Mouse (Mus musculus) NIH3T3 (cell line): ENCODE results near the gene Sugt1.
A peak's percentile ranks its signal among the peaks of the same experiment; 100 is the strongest.

Source experiments
- DNase-seq: peaks from one replicate; pipeline ENCODE4 v3.0.0-alpha.2; 2012; ENCODE audit warnings: low read depth

The Sugt1 gene

GRCm38 (mm10) chr14:79677108-79677753, 89.7 kb downstream of the Sugt1 start:
- peak; percentile 10 for DNase-seq

GRCm38 (mm10) chr14:79677891-79678687, 90.6 kb downstream of the Sugt1 start:
- no peak for DNase-seq

- DNase-seq, result no peak
Measured at GRCm38 (mm10) chr14:79680652-79681051, 93.2 kb downstream of the Sugt1 start.
